Mouse (Mus musculus): ENCODE data around the gene Myo9b. TPM values are rescaled to one million over a fixed set of nuclear protein-coding genes. Genes with fewer than 3 reads are reported as not detected.

The Myo9b gene
- polyA plus RNA-seq, 1 experiment from 2014 or later: 5.1 TPM

DNA sequence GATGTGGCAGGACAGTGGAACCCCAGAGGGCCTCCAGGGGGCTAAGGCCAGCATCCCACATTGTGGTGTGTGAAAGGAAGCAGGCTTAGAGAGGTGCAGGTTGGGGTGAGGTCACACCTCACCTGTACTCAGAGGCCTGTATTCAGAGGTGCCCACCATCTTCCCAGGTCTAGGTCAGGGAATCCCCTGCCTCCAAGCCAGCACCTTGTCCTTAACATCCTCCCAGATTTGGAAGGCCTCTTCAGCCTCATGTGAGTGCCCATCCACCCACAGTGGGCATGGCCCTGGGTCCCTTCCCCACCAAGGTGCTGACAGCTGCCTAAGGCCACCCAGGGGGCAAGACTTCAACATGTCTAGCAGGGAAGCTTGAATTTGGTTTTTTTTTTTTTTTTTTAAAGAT is 128.9 kb downstream of the Myo9b start:
- H3K9ac ChIP-seq (replicated peaks): no peak overlapping the region
- H3K27me3 ChIP-seq (ENCODE audit: insufficient read depth, low read length): no peaks in the 10 kb centered on the region
- no peak overlapping the region for H3K4me3 ChIP-seq (ENCODE audit: low read depth, low read length)
- H3K4me1 ChIP-seq (ENCODE audit: insufficient read depth): peaks cover 23% of the 10 kb centered on the region
- H3K4me2 ChIP-seq (ENCODE audit: low read depth, low read length): no peak overlapping the region
- no peak for ATAC-seq
- TF ChIP-seq CTCF (IDR thresholded peaks at IDR 0.05; ENCODE audit: low read depth) (no peak), EP300 (IDR thresholded peaks at IDR 0.05; ENCODE audit: low read depth) (no peak)
- no peaks in the 10 kb centered on the region for H3K9me3 ChIP-seq (ENCODE audit: low read length)
- H3K36me3 ChIP-seq (replicated peaks; ENCODE audit: insufficient read depth, low read length): peaks cover 18% of the 10 kb centered on the region
- no peak for DNase-seq
- H3K27ac ChIP-seq (ENCODE audit: low read depth): no peak overlapping the region

DNA sequence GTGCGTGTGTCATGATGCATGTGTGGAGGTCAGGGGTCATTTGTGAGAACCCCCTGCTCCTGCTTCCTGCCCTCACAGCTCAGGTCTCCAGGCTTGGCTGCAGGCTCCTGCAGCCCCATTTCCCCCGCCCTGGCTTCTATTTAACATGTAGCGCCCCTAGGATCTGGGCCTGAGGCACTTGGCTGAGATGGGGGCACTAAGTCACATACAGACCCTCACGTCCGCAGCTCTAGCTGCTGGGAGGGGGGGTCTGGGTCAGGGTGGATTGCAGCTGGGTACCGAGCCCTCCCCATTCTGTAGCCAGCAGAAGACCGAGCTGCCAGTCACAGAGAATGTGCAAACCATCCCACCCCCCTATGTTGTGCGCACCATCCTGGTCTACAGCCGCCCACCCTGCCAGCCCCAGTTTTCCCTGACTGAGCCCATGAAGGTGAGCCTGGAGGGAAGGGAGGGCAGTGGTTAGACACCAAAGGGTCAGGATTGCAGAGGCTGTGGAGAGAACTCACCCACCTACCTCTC is 130.0 kb downstream of the Myo9b start:
- Histone ChIP-seq H3K4me1 (ENCODE audit: insufficient read depth) (peaks cover 23% of the 10 kb centered on the region), H3K27ac (ENCODE audit: low read depth) (no peak overlapping the region), H3K27me3 (ENCODE audit: insufficient read depth, low read length) (no peaks in the 10 kb centered on the region), H3K4me3 (ENCODE audit: low read depth, low read length) (no peak overlapping the region), H3K4me2 (ENCODE audit: low read depth, low read length) (no peak overlapping the region), H3K9me3 (ENCODE audit: low read length) (no peaks in the 10 kb centered on the region), H3K36me3 (replicated peaks; ENCODE audit: insufficient read depth, low read length) (peaks cover 24% of the 10 kb centered on the region), H3K9ac (replicated peaks) (no peak overlapping the region)
- DNase-seq: no peak
- WGBS (ENCODE audit: insufficient replicate concordance): 84% methylated on average over 9 of the region's 9 CpGs
- ATAC-seq: no peak
- TF ChIP-seq CTCF (IDR thresholded peaks at IDR 0.05; ENCODE audit: low read depth) (no peak), EP300 (IDR thresholded peaks at IDR 0.05; ENCODE audit: low read depth) (no peak)

GRCm38 (mm10) chr8:71403107-71403885 is 130.8 kb downstream of the Myo9b start:
- Histone ChIP-seq H3K9me3 (ENCODE audit: low read length) (no peaks in the 10 kb centered on the region), H3K4me3 (ENCODE audit: low read depth, low read length) (no peak overlapping the region), H3K36me3 (replicated peaks; ENCODE audit: insufficient read depth, low read length) (peaks cover 30% of the 10 kb centered on the region), H3K27me3 (ENCODE audit: insufficient read depth, low read length) (no peaks in the 10 kb centered on the region), H3K27ac (ENCODE audit: low read depth) (no peak overlapping the region), H3K4me1 (ENCODE audit: insufficient read depth) (peaks cover 20% of the 10 kb centered on the region), H3K4me2 (ENCODE audit: low read depth, low read length) (no peak overlapping the region), H3K9ac (replicated peaks) (no peak overlapping the region)
- WGBS (ENCODE audit: insufficient replicate concordance): 73% methylated on average over 6 of the region's 6 CpGs
- TF ChIP-seq EP300 (IDR thresholded peaks at IDR 0.05; ENCODE audit: low read depth): no peak
- TF ChIP-seq CTCF (IDR thresholded peaks at IDR 0.05; ENCODE audit: low read depth): no peak
- DNase-seq: no peak
- no peak for ATAC-seq

GRCm38 (mm10) chr8:71404011-71404410 is 131.5 kb downstream of the Myo9b start:
- DNase-seq: no peak

DNA sequence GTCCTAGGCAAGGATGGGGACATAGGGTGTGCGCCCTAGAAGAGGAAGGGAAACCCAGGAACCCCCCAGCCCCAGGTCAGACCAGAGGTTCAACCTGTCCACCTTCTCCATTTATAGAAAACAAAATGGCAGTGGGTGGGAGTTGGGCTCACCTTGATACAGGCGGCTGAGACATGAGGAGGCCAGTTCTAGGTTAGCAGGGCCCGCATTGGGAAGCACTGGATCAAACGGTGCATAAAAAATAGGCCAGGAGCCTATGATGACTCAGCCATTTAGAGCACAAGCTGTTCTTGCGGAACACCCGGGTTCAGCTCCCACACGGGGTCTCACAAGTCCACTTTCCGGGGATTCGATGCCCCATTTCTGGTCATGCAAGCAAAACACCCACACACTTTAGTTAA is 132.4 kb downstream of the Myo9b start:
- Histone ChIP-seq H3K9ac (replicated peaks) (no peak overlapping the region), H3K9me3 (ENCODE audit: low read length) (no peaks in the 10 kb centered on the region), H3K4me3 (ENCODE audit: low read depth, low read length) (no peak overlapping the region; the same call in 1 of the 2 replicates), H3K36me3 (replicated peaks; ENCODE audit: insufficient read depth, low read length) (peaks cover 35% of the 10 kb centered on the region), H3K4me2 (ENCODE audit: low read depth, low read length) (peak overlapping the region; percentile 97), H3K27me3 (ENCODE audit: insufficient read depth, low read length) (no peaks in the 10 kb centered on the region), H3K4me1 (ENCODE audit: insufficient read depth) (peaks cover 20% of the 10 kb centered on the region), H3K27ac (ENCODE audit: low read depth) (no peak overlapping the region)
- TF ChIP-seq CTCF (IDR thresholded peaks at IDR 0.05; ENCODE audit: low read depth) (no peak), EP300 (IDR thresholded peaks at IDR 0.05; ENCODE audit: low read depth) (no peak)
- DNase-seq: no peak
- ATAC-seq: no peak
- WGBS (ENCODE audit: insufficient replicate concordance): 61% methylated on average over 9 of the region's 9 CpGs

More at GRCm38 (mm10) chr8:71404011-71404410, 131.5 kb downstream of the Myo9b start:
- Histone ChIP-seq H3K9me3 (ENCODE audit: low read length) (no peaks in the 10 kb centered on the region), H3K9ac (replicated peaks) (no peak overlapping the region), H3K36me3 (replicated peaks; ENCODE audit: insufficient read depth, low read length) (peaks cover 33% of the 10 kb centered on the region), H3K27me3 (ENCODE audit: insufficient read depth, low read length) (no peaks in the 10 kb centered on the region), H3K4me1 (ENCODE audit: insufficient read depth) (peaks cover 20% of the 10 kb centered on the region), H3K4me2 (ENCODE audit: low read depth, low read length) (no peak overlapping the region), H3K4me3 (ENCODE audit: low read depth, low read length) (no peak overlapping the region), H3K27ac (ENCODE audit: low read depth) (no peak overlapping the region)
- no peak for TF ChIP-seq CTCF (IDR thresholded peaks at IDR 0.05; ENCODE audit: low read depth)
- no peak for TF ChIP-seq EP300 (IDR thresholded peaks at IDR 0.05; ENCODE audit: low read depth)
- no peak for ATAC-seq
- 76% methylated on average over 8 of the region's 8 CpGs for WGBS (ENCODE audit: insufficient replicate concordance)

GRCm38 (mm10) chr8:71405401-71406098 is 133.0 kb downstream of the Myo9b start, which contains the start of gene Ankle1:
TSS of gene Ankle1 (plus strand) at chr8:71406010.
- Histone ChIP-seq H3K27me3 (ENCODE audit: insufficient read depth, low read length) (no peaks in the 10 kb centered on the region), H3K4me1 (ENCODE audit: insufficient read depth) (peaks cover 20% of the 10 kb centered on the region), H3K36me3 (replicated peaks; ENCODE audit: insufficient read depth, low read length) (peaks cover 33% of the 10 kb centered on the region), H3K27ac (ENCODE audit: low read depth) (peak within 1 kb of the TSS; percentile 70), H3K4me2 (ENCODE audit: low read depth, low read length) (peak within 1 kb of the TSS; percentile 97), H3K4me3 (ENCODE audit: low read depth, low read length) (peak within 1 kb of the TSS; percentile 92), H3K9ac (replicated peaks) (peak within 1 kb of the TSS; percentile 84), H3K9me3 (ENCODE audit: low read length) (no peaks in the 10 kb centered on the region)
- DNase-seq (peak; percentile 99), ATAC-seq (peak; percentile 93)
- 13% methylated on average over 33 of the region's 33 CpGs for WGBS (ENCODE audit: insufficient replicate concordance)
- TF ChIP-seq EP300 (IDR thresholded peaks at IDR 0.05; ENCODE audit: low read depth) (no peak), CTCF (IDR thresholded peaks at IDR 0.05; ENCODE audit: low read depth) (peak; percentile 86)

Measured in liver, postnatal 0 days (tissue).